Mouse (Mus musculus): Measurements from ENCODE around the gene Chrng. TPM values are rescaled to one million over a fixed set of nuclear protein-coding genes. Genes with fewer than 3 reads are reported as not detected.

Chrng gene
- total RNA-seq (2021) = not detected

- DNase-seq (ENCODE audit: extremely low spot score in 1 of 2, low spot score in 1 of 2) = no peak
Observed at GRCm38 (mm10) chr1:87204465-87204864, at the start of gene Chrng. Gene Chrng, plus strand, starts transcription at chr1:87204657.

DNA sequence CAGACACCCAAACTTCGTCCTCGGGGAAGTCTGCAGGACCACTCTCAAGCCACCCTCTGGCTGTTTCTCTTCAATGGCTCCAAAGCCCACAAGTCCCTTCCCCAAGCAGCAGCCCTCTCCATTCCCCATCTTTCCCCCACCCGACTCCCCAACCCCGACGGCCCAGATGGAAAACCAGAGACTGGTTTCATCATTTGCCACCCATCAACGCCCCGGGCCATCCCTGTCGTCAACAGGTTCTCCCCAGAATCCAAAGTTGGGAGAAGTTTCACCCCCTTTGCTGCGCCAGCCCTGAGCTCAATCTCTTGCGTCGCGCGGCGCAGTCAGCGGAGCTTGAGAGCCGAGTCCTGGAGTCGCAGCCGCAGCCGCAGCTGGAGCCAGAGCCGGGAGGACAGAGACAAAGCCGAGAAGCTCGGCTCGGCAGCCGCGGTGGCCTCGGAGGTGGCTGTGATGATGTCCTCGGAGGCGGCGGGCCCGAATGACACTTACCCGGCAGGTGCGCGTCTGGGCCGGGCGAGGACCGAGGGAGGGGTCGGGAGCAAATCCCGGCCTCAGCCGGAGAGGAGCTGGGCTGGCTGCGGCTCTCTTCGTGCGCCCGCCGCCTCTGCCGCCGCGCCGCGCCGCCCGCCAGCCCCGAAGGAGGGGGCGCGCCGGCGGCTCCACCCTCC lies 48.8 kb upstream of the Chrng start:
- no peak for DNase-seq (ENCODE audit: extremely low spot score in 1 of 2, low spot score in 1 of 2)

DNA sequence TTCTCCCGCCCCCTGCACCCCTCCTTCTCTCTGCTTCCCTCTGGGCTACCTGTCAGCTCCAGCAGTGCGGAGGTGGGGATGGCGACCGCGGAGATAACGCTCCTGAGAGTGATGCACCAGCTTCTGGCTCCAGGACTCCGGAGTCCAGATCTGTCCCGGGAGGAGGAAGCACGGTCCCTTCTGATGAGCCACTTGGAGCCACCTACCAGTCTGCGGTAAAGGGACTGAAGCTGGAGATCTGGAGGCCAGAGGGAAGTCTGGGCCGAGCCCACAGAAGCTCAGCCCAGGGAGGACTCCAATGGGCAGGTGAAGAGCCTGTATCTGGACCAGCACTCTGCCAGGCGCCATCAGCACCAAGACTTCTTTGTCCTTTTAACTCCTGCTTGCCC lies 48.3 kb upstream of the Chrng start, which contains the start of gene Ecel1:
Gene Ecel1 (minus strand): TSS at position 323 of the 389 bp plus-strand sequence.
- no peak for DNase-seq (ENCODE audit: extremely low spot score in 1 of 2, low spot score in 1 of 2)

GRCm38 (mm10) chr1:87159396-87159795 lies 45.1 kb upstream of the Chrng start:
- DNase-seq (ENCODE audit: extremely low spot score in 1 of 2, low spot score in 1 of 2) = no peak

DNA sequence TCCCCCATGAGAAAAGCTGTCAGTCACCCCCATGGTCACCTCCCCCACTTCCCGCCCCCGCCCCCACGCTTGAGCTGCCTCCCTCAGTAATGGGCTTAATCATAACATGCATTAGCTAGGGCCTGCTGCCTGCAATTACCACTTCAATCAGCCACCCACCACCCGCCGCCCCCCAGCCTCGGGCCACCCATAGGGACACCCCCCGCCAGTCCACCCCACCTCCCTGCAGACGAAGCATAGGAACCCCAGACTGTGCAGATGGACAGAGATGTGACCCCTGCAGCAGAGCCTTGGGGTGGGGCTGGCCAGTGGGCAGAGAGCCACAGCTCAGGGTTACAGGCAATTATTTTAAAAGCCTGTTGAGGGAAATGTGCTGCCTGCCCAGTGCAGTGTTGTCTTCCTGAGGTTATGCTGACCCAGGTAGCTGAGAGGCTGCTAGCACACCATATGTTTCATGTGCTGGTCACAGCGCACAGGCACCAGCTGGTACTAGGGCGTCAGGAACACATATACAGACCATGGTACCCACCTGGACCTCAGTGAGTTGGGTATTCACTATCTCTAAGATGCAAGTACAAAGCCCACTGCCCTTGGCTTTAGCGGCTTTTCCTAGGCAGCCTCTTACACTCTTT lies 40.2 kb upstream of the Chrng start:
- DNase-seq (ENCODE audit: extremely low spot score in 1 of 2, low spot score in 1 of 2) = no peak

GRCm38 (mm10) chr1:87164796-87165184 lies 39.7 kb upstream of the Chrng start:
- DNase-seq (ENCODE audit: extremely low spot score in 1 of 2, low spot score in 1 of 2) = no peak

- no peak for DNase-seq (ENCODE audit: extremely low spot score in 1 of 2, low spot score in 1 of 2)
Observed at GRCm38 (mm10) chr1:87170458-87170857, 34.0 kb upstream of the Chrng start.

DNA sequence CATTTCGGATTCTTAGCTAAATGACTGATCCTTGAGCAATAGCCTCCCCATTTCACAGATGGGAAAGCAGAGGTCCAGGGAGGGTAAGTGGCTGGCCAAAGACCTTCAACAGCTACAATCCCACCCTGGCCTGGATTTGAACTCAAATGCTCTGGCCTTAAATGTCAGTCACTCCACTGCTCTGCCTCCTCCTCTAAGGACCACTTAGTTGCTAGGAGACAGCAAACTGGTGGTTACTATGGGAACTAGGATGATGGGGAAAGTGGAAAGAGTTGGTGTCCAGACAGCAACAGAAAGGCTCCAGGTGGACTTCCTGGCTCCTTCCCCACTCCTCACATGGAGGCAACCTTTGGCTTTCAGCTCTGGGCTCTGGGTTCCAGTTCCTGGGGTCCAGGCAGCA lies 33.1 kb upstream of the Chrng start:
- no peak for DNase-seq (ENCODE audit: extremely low spot score in 1 of 2, low spot score in 1 of 2)

GRCm38 (mm10) chr1:87172316-87172715 lies 32.1 kb upstream of the Chrng start:
- no peak for DNase-seq (ENCODE audit: extremely low spot score in 1 of 2, low spot score in 1 of 2)

GRCm38 (mm10) chr1:87174006-87174955 lies 30.2 kb upstream of the Chrng start:
- DNase-seq (ENCODE audit: extremely low spot score in 1 of 2, low spot score in 1 of 2) = peak; percentile 48 to 62

- DNase-seq (ENCODE audit: extremely low spot score in 1 of 2, low spot score in 1 of 2) = peak in 1 of 2 experiments; percentile 54
Observed at GRCm38 (mm10) chr1:87175852-87176292, 28.6 kb upstream of the Chrng start.

- no peak for DNase-seq (ENCODE audit: extremely low spot score in 1 of 2, low spot score in 1 of 2)
Observed at GRCm38 (mm10) chr1:87180896-87181295, 23.6 kb upstream of the Chrng start.

DNA sequence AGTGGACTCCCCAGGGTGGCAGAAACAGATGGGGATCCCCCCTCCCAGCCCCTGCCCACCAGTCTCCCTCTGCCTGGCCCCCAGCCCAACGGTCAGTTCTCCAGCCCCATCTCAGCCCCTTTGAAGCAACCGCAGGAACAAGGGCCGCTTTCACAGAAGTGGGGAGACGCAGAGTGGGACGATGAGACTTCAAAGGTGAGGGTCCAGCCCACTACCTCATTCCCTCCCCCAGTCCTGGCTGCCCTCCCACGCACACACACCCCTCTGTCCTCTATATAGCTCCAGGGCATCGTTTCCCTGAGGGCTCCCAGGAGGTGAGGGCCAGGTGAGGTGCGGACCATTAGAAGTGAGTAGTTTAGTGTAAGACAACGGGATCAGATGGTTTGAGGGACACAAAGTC lies 21.4 kb upstream of the Chrng start, which contains the start of gene Prss56:
Gene Prss56 (plus strand): TSS at position 301 of the 400 bp plus-strand sequence.
- no peak for DNase-seq (ENCODE audit: extremely low spot score in 1 of 2, low spot score in 1 of 2)

DNA sequence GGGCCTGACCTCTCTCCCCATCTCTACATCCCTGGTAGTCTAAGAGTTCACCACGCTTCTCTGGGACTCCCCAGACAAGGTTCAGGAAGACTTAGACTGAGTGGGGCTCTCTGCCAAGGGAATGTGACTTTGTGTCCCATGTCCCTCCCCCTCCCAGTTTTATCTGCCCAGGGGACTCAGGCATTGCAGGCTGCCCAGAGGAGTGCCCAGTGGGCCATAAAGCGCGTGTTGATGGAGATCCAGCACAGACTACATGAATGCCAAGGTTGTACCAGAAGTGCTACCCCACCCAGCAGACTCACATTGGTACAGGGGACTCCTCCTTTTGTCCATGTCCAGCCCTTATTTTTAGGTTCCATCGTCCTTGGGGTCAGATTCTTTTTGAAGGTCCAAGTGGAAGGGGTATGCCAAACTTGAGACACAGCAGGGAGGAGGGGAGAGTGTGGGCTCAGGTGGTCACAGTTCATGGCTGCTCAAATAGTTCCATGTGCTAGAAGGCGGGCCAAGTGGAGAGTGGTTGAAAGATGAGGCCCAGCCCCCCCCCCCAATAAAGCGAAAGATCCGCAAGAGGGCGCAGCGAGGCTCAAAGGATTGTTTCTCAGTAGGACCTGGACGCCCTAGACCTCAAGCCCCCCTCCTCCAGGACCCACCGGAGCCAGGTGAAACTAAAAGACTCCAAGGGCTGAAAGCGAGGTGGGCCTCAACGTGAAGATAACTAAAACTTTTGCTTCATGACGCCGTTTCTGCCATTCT lies 20.3 kb upstream of the Chrng start:
- peak in 1 of 2 experiments; percentile 19 for DNase-seq (ENCODE audit: extremely low spot score in 1 of 2, low spot score in 1 of 2)

DNA sequence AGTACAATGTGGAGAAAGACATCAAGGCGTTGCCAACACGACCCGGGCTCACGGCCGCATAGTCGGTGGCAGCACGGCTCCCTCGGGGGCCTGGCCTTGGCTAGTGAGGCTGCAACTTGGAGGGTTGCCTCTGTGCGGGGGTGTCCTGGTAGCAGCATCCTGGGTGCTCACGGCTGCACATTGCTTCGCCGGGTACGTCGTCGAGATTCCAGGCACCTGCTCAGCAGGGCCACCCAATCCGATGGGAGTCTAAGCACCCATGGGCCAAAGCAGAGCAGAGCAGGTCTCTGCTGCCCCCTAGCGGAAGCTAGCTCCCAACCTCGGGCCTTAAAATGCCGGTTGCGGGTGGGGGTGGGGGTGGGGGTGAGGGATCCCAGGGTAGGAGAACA lies 19.7 kb upstream of the Chrng start:
- peak; percentile 72 to 88 for DNase-seq (ENCODE audit: extremely low spot score in 1 of 2, low spot score in 1 of 2)

DNA sequence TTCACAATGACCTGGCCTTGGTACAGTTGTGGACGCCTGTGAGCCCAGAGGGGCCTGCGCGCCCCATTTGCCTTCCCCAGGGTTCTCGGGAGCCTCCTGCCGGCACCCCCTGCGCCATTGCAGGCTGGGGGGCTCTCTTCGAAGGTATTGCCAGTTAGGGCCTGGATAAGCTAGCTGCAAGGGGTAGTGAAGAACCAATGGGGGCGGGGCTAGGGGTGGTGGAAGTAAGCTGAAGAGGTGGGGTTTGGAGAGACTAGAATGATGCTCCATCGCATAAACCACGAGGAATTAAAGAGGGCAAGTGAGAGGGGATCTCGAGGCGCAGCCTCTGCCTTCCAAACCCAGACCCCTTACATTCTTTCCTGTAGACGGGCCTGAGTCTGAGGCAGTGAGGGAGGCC lies 18.9 kb upstream of the Chrng start:
- no peak for DNase-seq (ENCODE audit: extremely low spot score in 1 of 2, low spot score in 1 of 2)

- DNase-seq (ENCODE audit: extremely low spot score in 1 of 2, low spot score in 1 of 2) = no peak
Observed at GRCm38 (mm10) chr1:87186261-87187036, 18.0 kb upstream of the Chrng start.

DNA sequence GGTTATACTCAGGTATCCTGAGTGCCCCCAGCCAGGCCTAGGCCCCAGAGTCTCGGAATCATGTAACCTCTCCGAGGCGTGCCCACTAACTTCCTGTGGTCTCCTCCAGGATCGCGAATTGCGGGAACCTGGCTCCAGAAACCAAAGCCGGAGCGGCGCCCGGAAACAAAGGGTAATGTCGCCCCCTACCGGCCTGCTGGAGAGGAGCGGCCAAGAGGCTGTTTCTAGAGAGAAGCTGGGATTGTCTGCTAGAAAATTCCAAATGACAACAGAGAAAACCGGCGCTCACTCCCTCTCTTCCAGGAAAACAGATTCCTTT lies 17.5 kb upstream of the Chrng start:
- peak; percentile 63 to 88 for DNase-seq (ENCODE audit: extremely low spot score in 1 of 2, low spot score in 1 of 2)

DNA sequence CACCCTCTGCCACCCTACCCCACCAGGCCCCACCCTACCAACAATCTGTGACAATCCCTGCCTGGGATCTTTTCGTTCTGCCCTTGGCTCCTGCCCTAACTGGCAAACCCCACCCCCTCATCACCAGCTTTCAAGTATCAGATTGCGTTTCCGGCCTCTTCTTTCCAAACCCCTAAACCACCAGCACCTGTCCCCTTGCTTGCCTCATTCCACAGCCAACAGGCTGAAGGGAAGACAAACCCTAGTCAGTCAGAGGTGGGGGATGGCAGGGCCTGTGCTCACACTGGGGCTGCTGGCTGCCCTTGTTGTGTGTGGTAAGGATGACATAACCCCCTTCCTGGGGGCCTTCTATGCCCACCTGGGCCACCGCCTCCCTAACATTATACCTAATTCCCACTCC lies 14.0 kb upstream of the Chrng start, which contains the start of gene Chrnd:
Gene Chrnd (plus strand): TSS at position 179 of the 400 bp plus-strand sequence.
- DNase-seq (ENCODE audit: extremely low spot score in 1 of 2, low spot score in 1 of 2) = no peak

- no peak for DNase-seq (ENCODE audit: extremely low spot score in 1 of 2, low spot score in 1 of 2)
Observed at GRCm38 (mm10) chr1:87197296-87197695, 7.2 kb upstream of the Chrng start.

All from layer of hippocampus, postnatal 25 days (tissue).